Mouse (Mus musculus): ENCODE results near the gene Bag5. TPM values are rescaled to one million over a fixed set of nuclear protein-coding genes. Genes with fewer than 3 reads are reported as not detected.
A peak's percentile ranks its signal among the peaks of the same experiment; 100 is the strongest.

The Bag5 gene
- polyA plus RNA-seq, 1 experiment = 52.7 TPM

DNA sequence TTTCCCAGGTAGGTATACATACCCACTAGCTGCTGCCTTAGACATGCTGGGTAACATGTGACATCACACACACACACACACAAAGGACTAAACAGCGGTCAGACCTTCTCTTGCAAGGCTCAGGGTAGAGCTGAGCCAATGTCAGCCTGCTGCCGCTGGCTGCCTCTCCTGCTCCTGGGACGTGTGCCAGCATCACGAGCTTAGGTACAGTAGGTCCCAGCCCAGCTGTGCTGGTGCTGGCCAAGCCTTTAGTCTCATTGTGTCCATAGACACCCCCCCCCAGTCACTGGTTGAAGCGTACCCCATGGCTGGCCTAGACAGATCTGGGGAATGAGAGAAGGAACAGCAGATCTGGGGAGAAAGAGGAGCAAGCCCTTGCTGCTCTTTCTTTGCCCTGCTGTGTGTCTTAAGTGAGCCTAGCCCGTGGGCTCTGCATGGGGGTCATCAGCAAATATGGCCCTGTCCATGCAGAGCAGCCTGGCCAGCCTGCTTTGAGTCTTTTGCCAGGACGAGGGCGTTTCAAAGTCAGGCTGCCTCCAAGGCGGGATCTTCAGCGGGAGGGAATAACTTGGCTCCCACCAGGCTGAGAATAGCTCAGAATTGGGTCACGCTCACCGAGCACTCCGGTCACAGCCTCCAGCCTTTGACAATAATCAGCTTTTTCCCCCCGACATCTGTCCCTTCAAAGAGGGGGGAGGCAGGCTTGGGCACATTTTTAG lies 25.5 kb downstream of the Bag5 start:
- peaks cover 48% of the 10 kb centered on the region for H3K4me1 ChIP-seq (ENCODE audit: control insufficient read depth, insufficient read depth, low read length)
- no peak overlapping the region for H3K4me3 ChIP-seq (replicated peaks; ENCODE audit: insufficient read depth, low read depth, low read length)
- DNase-seq = peak; percentile 78 to 85
- no peaks in the 10 kb centered on the region for H3K27me3 ChIP-seq (ENCODE audit: control insufficient read depth, insufficient read depth, low read length)
- TF ChIP-seq CTCF (IDR thresholded peaks at IDR 0.05; ENCODE audit: borderline replicate concordance, insufficient read depth, low read depth, low read length) (no peak), POLR2A (IDR thresholded peaks at IDR 0.05; ENCODE audit: borderline replicate concordance, insufficient read depth, low read length) (no peak)
- WGBS = 4% methylated on average over 14 of the region's 14 CpGs
- peak overlapping the region; percentile 86 for H3K27ac ChIP-seq (ENCODE audit: insufficient read depth, low read length)

DNA sequence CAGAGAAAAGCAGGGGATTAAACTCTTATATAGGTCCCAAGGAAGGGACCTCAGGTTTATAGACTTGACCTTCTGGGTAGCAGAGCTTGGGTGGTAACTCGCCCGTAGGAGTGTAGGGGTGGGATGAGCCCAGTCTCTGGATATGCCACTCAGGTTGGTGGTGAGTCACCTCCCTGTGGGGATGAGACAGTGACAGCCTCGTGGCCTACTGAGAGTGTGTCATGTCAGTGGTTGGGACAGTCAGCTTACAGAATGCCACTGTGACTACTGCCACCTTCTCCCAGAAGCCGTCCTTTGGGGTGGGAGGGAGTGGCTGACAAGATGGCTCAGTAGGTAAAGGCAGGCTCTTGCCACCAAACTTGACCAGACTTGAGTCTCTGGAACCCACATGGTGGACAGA lies 26.7 kb downstream of the Bag5 start:
- 62% methylated on average over 4 of the region's 4 CpGs for WGBS
- 0 out of 2 replicates have a peak overlapping the region, but pooled peaks have one; percentile 35 for H3K27ac ChIP-seq (ENCODE audit: insufficient read depth, low read length)
- peaks cover 42% of the 10 kb centered on the region for H3K4me1 ChIP-seq (ENCODE audit: control insufficient read depth, insufficient read depth, low read length)
- H3K27me3 ChIP-seq (ENCODE audit: control insufficient read depth, insufficient read depth, low read length) = no peaks in the 10 kb centered on the region
- no peak overlapping the region for H3K4me3 ChIP-seq (replicated peaks; ENCODE audit: insufficient read depth, low read depth, low read length)
- no peak for TF ChIP-seq POLR2A (IDR thresholded peaks at IDR 0.05; ENCODE audit: borderline replicate concordance, insufficient read depth, low read length)
- no peak for TF ChIP-seq CTCF (IDR thresholded peaks at IDR 0.05; ENCODE audit: borderline replicate concordance, insufficient read depth, low read depth, low read length)
- DNase-seq = peak; percentile 30 to 45

DNA sequence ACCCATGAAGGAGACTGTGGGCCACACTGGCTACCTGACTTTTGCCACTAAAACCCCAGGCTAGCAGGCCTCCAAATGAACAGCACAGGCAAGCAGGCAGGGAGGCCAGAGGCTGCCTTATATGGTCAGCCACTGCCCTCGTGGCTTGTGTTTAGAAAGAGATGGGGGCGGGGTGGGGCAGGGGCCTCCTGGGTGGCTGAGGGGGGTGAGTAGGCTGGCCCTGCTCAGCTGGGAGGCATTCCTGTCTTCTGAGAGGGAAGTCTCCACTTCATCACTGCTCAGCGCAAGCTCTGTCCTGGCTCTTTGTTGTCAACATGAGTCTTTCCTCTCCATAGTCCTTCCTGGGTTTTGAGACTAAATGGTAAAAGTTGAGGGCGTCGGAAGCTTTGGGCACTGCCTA lies 30.3 kb downstream of the Bag5 start:
- no peak overlapping the region for H3K27ac ChIP-seq (ENCODE audit: insufficient read depth, low read length)
- H3K4me1 ChIP-seq (ENCODE audit: control insufficient read depth, insufficient read depth, low read length) = peaks cover 25% of the 10 kb centered on the region
- no peak for DNase-seq
- H3K27me3 ChIP-seq (ENCODE audit: control insufficient read depth, insufficient read depth, low read length) = no peaks in the 10 kb centered on the region
- 75% methylated on average over 5 of the region's 5 CpGs for WGBS
- H3K4me3 ChIP-seq (replicated peaks; ENCODE audit: insufficient read depth, low read depth, low read length) = no peak overlapping the region
- no peak for TF ChIP-seq CTCF (IDR thresholded peaks at IDR 0.05; ENCODE audit: borderline replicate concordance, insufficient read depth, low read depth, low read length)
- TF ChIP-seq POLR2A (IDR thresholded peaks at IDR 0.05; ENCODE audit: borderline replicate concordance, insufficient read depth, low read length) = no peak

DNA sequence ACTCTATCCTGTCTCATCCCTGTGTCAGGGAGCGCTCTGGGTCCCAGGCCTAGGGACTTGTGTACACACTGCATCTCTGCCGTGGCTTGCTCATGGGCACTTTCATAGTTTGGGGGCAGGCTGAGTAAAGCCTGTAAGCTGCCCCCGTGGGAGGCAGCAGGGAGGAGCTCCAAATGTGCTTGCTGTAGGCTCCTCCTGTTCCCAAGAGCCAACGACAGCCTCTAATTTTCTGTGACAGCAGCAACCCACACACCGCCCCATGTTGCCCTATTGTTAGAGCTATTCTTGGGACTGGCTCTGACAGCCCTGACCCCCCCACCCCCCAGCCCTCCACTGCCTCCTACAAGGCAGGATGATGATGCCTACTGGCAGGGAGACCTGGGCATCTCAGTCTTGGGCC lies 31.1 kb downstream of the Bag5 start:
- DNase-seq = no peak
- TF ChIP-seq CTCF (IDR thresholded peaks at IDR 0.05; ENCODE audit: borderline replicate concordance, insufficient read depth, low read depth, low read length) = no peak
- no peak for TF ChIP-seq POLR2A (IDR thresholded peaks at IDR 0.05; ENCODE audit: borderline replicate concordance, insufficient read depth, low read length)
- Histone ChIP-seq H3K4me1 (ENCODE audit: control insufficient read depth, insufficient read depth, low read length) (peaks cover 21% of the 10 kb centered on the region), H3K27me3 (ENCODE audit: control insufficient read depth, insufficient read depth, low read length) (no peaks in the 10 kb centered on the region), H3K4me3 (replicated peaks; ENCODE audit: insufficient read depth, low read depth, low read length) (no peak overlapping the region), H3K27ac (ENCODE audit: insufficient read depth, low read length) (no peak overlapping the region)
- 38% methylated on average over 5 of the region's 5 CpGs for whole genome bisulfite sequencing

DNA sequence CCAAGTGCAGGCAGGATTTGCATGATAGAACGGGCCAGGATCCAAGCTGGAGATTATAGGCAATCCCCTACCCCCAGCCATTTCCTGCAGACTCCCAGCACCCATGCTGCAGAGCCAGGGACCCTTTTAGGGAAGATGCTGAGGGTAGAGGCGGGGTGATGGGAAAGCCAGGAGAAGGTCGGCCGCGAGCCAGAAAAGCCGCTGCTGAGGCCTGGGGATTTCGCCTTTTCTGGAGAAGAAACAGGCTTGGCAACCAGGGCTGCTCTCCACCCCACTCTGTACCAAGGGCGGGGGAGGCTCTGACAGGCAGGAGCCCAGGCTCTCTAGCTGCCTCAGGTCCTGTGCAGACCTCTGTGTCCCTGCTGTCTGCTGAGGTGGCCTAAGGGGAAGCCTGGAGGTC lies 31.8 kb downstream of the Bag5 start:
- Histone ChIP-seq H3K27me3 (ENCODE audit: control insufficient read depth, insufficient read depth, low read length) (no peaks in the 10 kb centered on the region), H3K4me1 (ENCODE audit: control insufficient read depth, insufficient read depth, low read length) (peaks cover 14% of the 10 kb centered on the region), H3K4me3 (replicated peaks; ENCODE audit: insufficient read depth, low read depth, low read length) (no peak overlapping the region), H3K27ac (ENCODE audit: insufficient read depth, low read length) (no peak overlapping the region)
- WGBS = 30% methylated on average over 8 of the region's 8 CpGs
- TF ChIP-seq CTCF (IDR thresholded peaks at IDR 0.05; ENCODE audit: borderline replicate concordance, insufficient read depth, low read depth, low read length) (no peak), POLR2A (IDR thresholded peaks at IDR 0.05; ENCODE audit: borderline replicate concordance, insufficient read depth, low read length) (no peak)
- DNase-seq = no peak

DNA sequence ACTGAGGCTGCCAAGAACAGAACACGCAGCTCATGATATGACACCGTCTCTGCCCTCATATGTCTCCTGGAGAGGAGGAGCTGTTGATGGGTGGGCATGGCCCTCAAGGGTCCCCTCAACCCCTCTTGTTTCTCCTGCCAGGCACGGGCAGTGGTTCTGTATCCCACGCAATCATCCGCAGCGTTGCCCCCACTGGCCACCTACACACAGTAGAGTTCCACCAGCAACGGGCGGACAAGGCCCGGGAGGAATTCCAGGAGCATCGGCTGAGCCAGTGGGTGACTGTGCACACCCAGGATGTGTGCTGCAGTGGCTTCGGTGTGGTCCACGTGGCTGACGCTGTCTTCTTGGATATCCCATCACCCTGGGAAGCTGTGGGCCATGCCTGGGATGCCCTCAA lies 32.4 kb downstream of the Bag5 start:
- DNase-seq = no peak
- no peaks in the 10 kb centered on the region for H3K27me3 ChIP-seq (ENCODE audit: control insufficient read depth, insufficient read depth, low read length)
- WGBS = 39% methylated on average over 13 of the region's 13 CpGs

DNA sequence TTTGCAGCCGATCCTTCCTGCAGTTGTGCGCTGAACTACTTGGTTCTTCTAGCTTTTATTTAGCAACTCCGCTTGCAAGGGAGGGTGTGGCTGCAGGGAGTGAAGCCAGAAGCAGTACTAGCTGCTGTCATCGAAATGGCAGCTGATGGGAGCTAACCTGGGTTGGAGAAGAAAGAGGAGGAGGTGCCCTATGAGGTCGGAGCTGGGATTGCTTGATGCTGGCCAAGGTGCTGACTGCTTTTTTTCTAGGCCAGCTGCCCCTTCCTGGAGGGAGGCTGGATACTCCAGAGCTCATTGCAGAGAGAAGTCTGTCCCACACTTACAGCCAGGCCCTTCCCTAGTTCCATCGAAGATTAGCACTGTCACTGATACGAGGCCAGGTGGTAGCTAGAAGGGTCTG lies 34.1 kb downstream of the Bag5 start:
- Histone ChIP-seq H3K4me1 (ENCODE audit: control insufficient read depth, insufficient read depth, low read length) (peaks cover 9% of the 10 kb centered on the region), H3K27me3 (ENCODE audit: control insufficient read depth, insufficient read depth, low read length) (no peaks in the 10 kb centered on the region), H3K4me3 (replicated peaks; ENCODE audit: insufficient read depth, low read depth, low read length) (no peak overlapping the region), H3K27ac (ENCODE audit: insufficient read depth, low read length) (no peak overlapping the region)
- DNase-seq = no peak
- WGBS = 49% methylated on average over 7 of the region's 7 CpGs
- TF ChIP-seq CTCF (IDR thresholded peaks at IDR 0.05; ENCODE audit: borderline replicate concordance, insufficient read depth, low read depth, low read length) (no peak), POLR2A (IDR thresholded peaks at IDR 0.05; ENCODE audit: borderline replicate concordance, insufficient read depth, low read length) (no peak)

More for the DNA sequence above, 32.4 kb downstream of the Bag5 start:
- peaks cover 9% of the 10 kb centered on the region for H3K4me1 ChIP-seq (ENCODE audit: control insufficient read depth, insufficient read depth, low read length)
- TF ChIP-seq CTCF (IDR thresholded peaks at IDR 0.05; ENCODE audit: borderline replicate concordance, insufficient read depth, low read depth, low read length) = no peak
- TF ChIP-seq POLR2A (IDR thresholded peaks at IDR 0.05; ENCODE audit: borderline replicate concordance, insufficient read depth, low read length) = no peak
- no peak overlapping the region for H3K4me3 ChIP-seq (replicated peaks; ENCODE audit: insufficient read depth, low read depth, low read length)
- no peak overlapping the region for H3K27ac ChIP-seq (ENCODE audit: insufficient read depth, low read length)

DNA sequence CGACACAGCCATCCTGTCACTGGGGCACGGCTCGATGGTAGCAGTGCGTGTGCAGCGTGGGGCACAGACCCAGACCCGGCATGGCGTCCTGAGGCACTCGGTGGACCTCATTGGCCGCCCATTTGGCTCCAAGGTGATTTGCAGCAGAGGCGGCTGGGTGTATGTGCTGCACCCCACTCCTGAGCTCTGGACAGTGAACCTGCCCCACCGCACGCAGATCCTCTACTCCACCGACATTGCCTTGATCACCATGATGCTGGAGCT lies 34.5 kb downstream of the Bag5 start:
- Histone ChIP-seq H3K27me3 (ENCODE audit: control insufficient read depth, insufficient read depth, low read length) (no peaks in the 10 kb centered on the region), H3K4me1 (ENCODE audit: control insufficient read depth, insufficient read depth, low read length) (peaks cover 9% of the 10 kb centered on the region), H3K27ac (ENCODE audit: insufficient read depth, low read length) (no peak overlapping the region), H3K4me3 (replicated peaks; ENCODE audit: insufficient read depth, low read depth, low read length) (peak overlapping the region; percentile 66)
- DNase-seq = no peak
- WGBS = 9% methylated on average over 13 of the region's 13 CpGs
- no peak for TF ChIP-seq POLR2A (IDR thresholded peaks at IDR 0.05; ENCODE audit: borderline replicate concordance, insufficient read depth, low read length)
- TF ChIP-seq CTCF (IDR thresholded peaks at IDR 0.05; ENCODE audit: borderline replicate concordance, insufficient read depth, low read depth, low read length) = no peak
